Mouse (Mus musculus) WW6 (cell line): ENCODE measurements around the gene Zcchc17.

Experiments used
- DNase-seq: peaks from one replicate; pipeline ENCODE4 v3.0.0-alpha.2; 2013; ENCODE audit warnings: low read depth, low spot score

Zcchc17 gene

GRCm38 (mm10) chr4:130359486-130360237 lies at the start of gene Zcchc17, which contains the start of gene Snrnp40:
Gene Zcchc17, minus strand, starts transcription at chr4:130359943.
Gene Snrnp40, plus strand, starts transcription at chr4:130360132.
- DNase-seq, result peak; percentile 98

GRCm38 (mm10) chr4:130391265-130391664 lies 31.5 kb upstream of the Zcchc17 start:
- DNase-seq, result no peak

GRCm38 (mm10) chr4:130389927-130390326 lies 30.2 kb upstream of the Zcchc17 start:
- no peak for DNase-seq

- DNase-seq, result no peak
These were observed 29.8 kb upstream of the Zcchc17 start for GRCm38 (mm10) chr4:130389496-130389895.

- DNase-seq, result no peak
These were observed 27.5 kb upstream of the Zcchc17 start for GRCm38 (mm10) chr4:130387256-130387655.

GRCm38 (mm10) chr4:130380418-130380817 lies 20.7 kb upstream of the Zcchc17 start:
- no peak for DNase-seq

- DNase-seq, result no peak
These were observed 19.4 kb upstream of the Zcchc17 start for GRCm38 (mm10) chr4:130379181-130379580.

- DNase-seq, result no peak
These were observed 17.8 kb upstream of the Zcchc17 start for GRCm38 (mm10) chr4:130377500-130377899.

GRCm38 (mm10) chr4:130376675-130377074 lies 16.9 kb upstream of the Zcchc17 start:
- DNase-seq, result no peak

- DNase-seq, result no peak
These were observed 471 bp upstream of the Zcchc17 start for GRCm38 (mm10) chr4:130360238-130360590.

GRCm38 (mm10) chr4:130357946-130358345 lies 1.8 kb downstream of the Zcchc17 start:
- DNase-seq, result no peak

GRCm38 (mm10) chr4:130352588-130352987 lies 7.2 kb downstream of the Zcchc17 start:
- no peak for DNase-seq

GRCm38 (mm10) chr4:130350690-130351422 lies 8.9 kb downstream of the Zcchc17 start:
- no peak for DNase-seq

- no peak for DNase-seq
These were observed 10.1 kb downstream of the Zcchc17 start for GRCm38 (mm10) chr4:130349666-130350065.

GRCm38 (mm10) chr4:130341691-130342090 lies 18.1 kb downstream of the Zcchc17 start:
- no peak for DNase-seq

GRCm38 (mm10) chr4:130335867-130336266 lies 23.9 kb downstream of the Zcchc17 start:
- no peak for DNase-seq

- DNase-seq, result no peak
These were observed 32.4 kb downstream of the Zcchc17 start for GRCm38 (mm10) chr4:130327366-130327765.

GRCm38 (mm10) chr4:130325446-130325845 lies 34.3 kb downstream of the Zcchc17 start:
- no peak for DNase-seq

GRCm38 (mm10) chr4:130323607-130324006 lies 36.1 kb downstream of the Zcchc17 start:
- no peak for DNase-seq

GRCm38 (mm10) chr4:130323165-130323564 lies 36.6 kb downstream of the Zcchc17 start:
- no peak for DNase-seq

GRCm38 (mm10) chr4:130322567-130322966 lies 37.2 kb downstream of the Zcchc17 start:
- DNase-seq, result no peak

GRCm38 (mm10) chr4:130321640-130322039 lies 38.1 kb downstream of the Zcchc17 start:
- DNase-seq, result no peak

GRCm38 (mm10) chr4:130319564-130319963 lies 40.2 kb downstream of the Zcchc17 start:
- DNase-seq, result no peak
